ENCODE assay signal across 27 mouse cellular contexts in the genomic region with DNA sequence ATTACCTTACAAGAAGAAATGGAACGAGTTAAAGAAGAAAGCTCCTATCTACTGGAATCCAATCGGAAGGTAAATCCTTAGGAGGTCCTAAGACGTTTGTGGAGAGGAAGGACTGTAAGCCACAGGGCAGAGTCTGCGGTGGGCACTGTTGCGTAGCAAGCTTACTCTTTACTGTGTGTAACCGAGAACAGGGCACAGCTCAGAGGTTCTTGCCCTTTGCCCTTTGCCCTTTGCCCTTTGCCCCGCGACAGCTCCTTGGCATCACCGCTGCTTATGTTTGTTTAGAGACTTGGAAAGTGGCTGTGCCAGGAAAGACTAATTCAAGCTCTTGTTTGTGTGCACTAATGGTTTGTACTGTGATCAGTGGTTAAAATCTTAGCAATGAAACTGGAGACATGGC. TPM values are rescaled to one million over a fixed set of nuclear protein-coding genes. Genes with fewer than 3 reads are reported as not detected.
A peak's percentile ranks its signal among the peaks of the same experiment; 100 is the strongest.
DNase-seq lines count a peak whose midpoint lies in the region; ATAC-seq and TF ChIP-seq lines count a peak whose summit lies in the region.
"Had no signal": no experiment of that assay in that cellular context is flagged by ENCODE, and none has a peak within 500 bp of the region (broad histone marks: within the 10 kb centered on the region; RNA-seq: fewer than 3 reads in every experiment).

No protein-coding gene starts in this region.

- TF ChIP-seq CTCF in kidney, postnatal 0 days (IDR thresholded peaks at IDR 0.05; ENCODE audit: low read depth), result no peak
- TF ChIP-seq CTCF in layer of hippocampus, adult 2 months (conservative IDR thresholded peaks at IDR 0.05), result no peak

- WGBS in heart, embryonic 10.5 days, result 87% methylated on average over 9 of the region's 9 CpGs
- 58% methylated on average over 9 of the region's 9 CpGs for WGBS in kidney, postnatal 0 days
- 83% methylated on average over 9 of the region's 9 CpGs for WGBS in limb, embryonic 10.5 days

- H3K9me3 ChIP-seq in heart, embryonic 10.5 days, result no peaks in the 10 kb centered on the region
- H3K9me3 ChIP-seq in kidney, postnatal 0 days (replicated peaks; ENCODE audit: low read length), result no peaks in the 10 kb centered on the region
- no peaks in the 10 kb centered on the region for H3K9me3 ChIP-seq in limb, embryonic 10.5 days (replicated peaks)
- H3K9me3 ChIP-seq: embryonic facial prominence, embryonic 13.5 days; forebrain, embryonic 13.5 days; intestine, embryonic 15.5 days; limb, embryonic 15.5 days; midbrain, embryonic 13.5 days had no signal

- no peak overlapping the region for H3K4me3 ChIP-seq in heart, embryonic 10.5 days
- no peak overlapping the region for H3K4me3 ChIP-seq in kidney, postnatal 0 days (replicated peaks; ENCODE audit: low read depth, low read length)
- no peak overlapping the region for H3K4me3 ChIP-seq in limb, embryonic 10.5 days
- no peak overlapping the region for H3K4me3 ChIP-seq in layer of hippocampus, adult 2 months
- H3K4me3 ChIP-seq: embryonic facial prominence, embryonic 13.5 days; erythroblast, embryonic 14.5 days; forebrain, embryonic 13.5 days; gastrocnemius, adult 2 months; intestine, embryonic 15.5 days; left cerebral cortex, adult 2 months; limb, embryonic 15.5 days; midbrain, embryonic 13.5 days had no signal

- H3K4me2 ChIP-seq in kidney, postnatal 0 days (ENCODE audit: low read length), result no peak overlapping the region
- H3K4me2 ChIP-seq: embryonic facial prominence, embryonic 13.5 days; forebrain, embryonic 13.5 days; heart, embryonic 11.5 days; intestine, embryonic 15.5 days; limb, embryonic 15.5 days; midbrain, embryonic 13.5 days had no signal

- peak; percentile 86 for ATAC-seq in kidney, postnatal 0 days (replicated peaks; ENCODE audit: low FRiP score, low read depth)
- ATAC-seq: activated CD4-positive, CD25-positive, alpha-beta regulatory T cell, adult 4 months; forebrain, embryonic 13.5 days; hindbrain, embryonic 16.5 days; intestine, embryonic 15.5 days; midbrain, embryonic 13.5 days had no signal

- H3K4me1 ChIP-seq in heart, embryonic 10.5 days, result peaks cover 11% of the 10 kb centered on the region; the same call in 1 of the 2 replicates
- H3K4me1 ChIP-seq in kidney, postnatal 0 days (replicated peaks; ENCODE audit: insufficient read depth, low read length), result no peaks in the 10 kb centered on the region
- peaks cover 9% of the 10 kb centered on the region for H3K4me1 ChIP-seq in limb, embryonic 10.5 days
- H3K4me1 ChIP-seq: embryonic facial prominence, embryonic 13.5 days; forebrain, embryonic 13.5 days; intestine, embryonic 15.5 days; limb, embryonic 15.5 days; midbrain, embryonic 13.5 days had no signal

- peak; percentile 22 for DNase-seq in heart, adult 11 months
- DNase-seq in heart, embryonic 10.5 days (ENCODE audit: low spot score), result no peak
- peak; percentile 78 for DNase-seq in kidney, adult 18-20 months
- DNase-seq in kidney, postnatal 0 days (ENCODE audit: low spot score), result no peak
- peak; percentile 27 for DNase-seq in limb, embryonic 10.5 days (ENCODE audit: low spot score)
- no peak for DNase-seq in retina, embryonic 14.5 days (ENCODE audit: low spot score)
- no peak for DNase-seq in layer of hippocampus, adult 2 months (ENCODE audit: low spot score in 2 of 2)
- DNase-seq: adrenal gland, postnatal 10 days; cerebellum, adult 2 months; cerebellum, postnatal 36 days; embryo, embryonic 11 days; gastrocnemius, adult 2 months; layer of hippocampus, adult 9-11 months; lung, adult 2 months; lung, postnatal 14 days; spleen, adult 18-20 months; thymus, postnatal 14 days had no signal

- H3K9ac ChIP-seq in kidney, postnatal 0 days (ENCODE audit: low read depth, low read length), result no peak overlapping the region
- H3K9ac ChIP-seq: embryonic facial prominence, embryonic 13.5 days; forebrain, embryonic 13.5 days; intestine, embryonic 15.5 days; limb, embryonic 15.5 days; midbrain, embryonic 13.5 days had no signal

- H3K36me3 ChIP-seq in heart, embryonic 10.5 days, result peaks cover 48% of the 10 kb centered on the region
- H3K36me3 ChIP-seq in kidney, postnatal 0 days (ENCODE audit: insufficient read depth, low read length), result peaks cover 28% of the 10 kb centered on the region
- peaks cover 31% of the 10 kb centered on the region for H3K36me3 ChIP-seq in limb, embryonic 10.5 days

- no peak overlapping the region for H3K27ac ChIP-seq in heart, embryonic 10.5 days
- H3K27ac ChIP-seq in kidney, postnatal 0 days, result no peak overlapping the region
- H3K27ac ChIP-seq in limb, embryonic 10.5 days, result no peak overlapping the region
- no peak overlapping the region for H3K27ac ChIP-seq in layer of hippocampus, adult 2 months
- H3K27ac ChIP-seq: embryonic facial prominence, embryonic 13.5 days; forebrain, embryonic 13.5 days; gastrocnemius, adult 2 months; intestine, embryonic 15.5 days; left cerebral cortex, adult 2 months; limb, embryonic 15.5 days; midbrain, embryonic 13.5 days had no signal

- no peaks in the 10 kb centered on the region for H3K27me3 ChIP-seq in heart, embryonic 10.5 days (ENCODE audit: insufficient read depth, poor library complexity, severe bottlenecking)
- no peaks in the 10 kb centered on the region for H3K27me3 ChIP-seq in kidney, postnatal 0 days (ENCODE audit: insufficient read depth, low read length)
- no peaks in the 10 kb centered on the region for H3K27me3 ChIP-seq in limb, embryonic 10.5 days (ENCODE audit: low read depth, poor library complexity, severe bottlenecking)
- H3K27me3 ChIP-seq: embryonic facial prominence, embryonic 13.5 days; forebrain, embryonic 13.5 days; intestine, embryonic 15.5 days; limb, embryonic 15.5 days; midbrain, embryonic 13.5 days had no signal

RNA-seq across cellular contexts. Expression of a gene that starts 43.5 kb away (rescaled TPM):
- 71.0 and 71.1 TPM in 2 replicates for polyA plus RNA-seq in heart, embryonic 10.5 days (2016; fragmentation: Nextera tagmentation; extraction: Ambion mirVana)
- polyA plus RNA-seq in kidney, postnatal 0 days (2015; fragmentation: Nextera tagmentation; extraction: Ambion mirVana), result 82.0 and 82.7 TPM in 2 replicates
- polyA plus RNA-seq in limb, embryonic 10.5 days (2016; fragmentation: Nextera tagmentation; extraction: Ambion mirVana), result 64.4 and 67.5 TPM in 2 replicates
- 10 to 100 TPM; 87.2 to 95.2 TPM for total RNA-seq in layer of hippocampus, adult 2 months (2021)

Comparison
In these comparisons a context has a peak if more than half of its experiments do, and no peak if none do; other contexts are left out.
1. DNase-seq: peak in heart, adult 11 months (single experiment), kidney, adult 18-20 months (single experiment) and limb, embryonic 10.5 days (single experiment); none in heart, embryonic 10.5 days (single experiment), kidney, postnatal 0 days (single experiment), retina, embryonic 14.5 days (single experiment) and layer of hippocampus, adult 2 months (0 of 2).